Mouse (Mus musculus): ENCODE data around the gene Stox2.

Stox2 gene

GRCm38 (mm10) chr8:47409061-47409460 lies 37.1 kb downstream of the Stox2 start:
- DNase-seq (ENCODE audit: low read depth, low spot score), result no peak

GRCm38 (mm10) chr8:47404852-47405251 lies 41.3 kb downstream of the Stox2 start:
- DNase-seq (ENCODE audit: low read depth, low spot score), result no peak

GRCm38 (mm10) chr8:47392927-47393326 lies 53.2 kb downstream of the Stox2 start:
- DNase-seq (ENCODE audit: low read depth, low spot score), result no peak

- DNase-seq (ENCODE audit: low read depth, low spot score), result no peak
Observed at GRCm38 (mm10) chr8:47392290-47392689, 53.9 kb downstream of the Stox2 start.

- DNase-seq (ENCODE audit: low read depth, low spot score), result no peak
Observed at GRCm38 (mm10) chr8:47391844-47392243, 54.3 kb downstream of the Stox2 start.

GRCm38 (mm10) chr8:47389430-47389829 lies 56.7 kb downstream of the Stox2 start:
- no peak for DNase-seq (ENCODE audit: low read depth, low spot score)

- no peak for DNase-seq (ENCODE audit: low read depth, low spot score)
Observed at GRCm38 (mm10) chr8:47388171-47388570, 58.0 kb downstream of the Stox2 start.

GRCm38 (mm10) chr8:47385810-47386209 lies 60.4 kb downstream of the Stox2 start:
- DNase-seq (ENCODE audit: low read depth, low spot score), result peak; percentile 45

- no peak for DNase-seq (ENCODE audit: low read depth, low spot score)
Observed at GRCm38 (mm10) chr8:47384151-47384550, 62.0 kb downstream of the Stox2 start.

- DNase-seq (ENCODE audit: low read depth, low spot score), result no peak
Observed at GRCm38 (mm10) chr8:47383632-47384031, 62.5 kb downstream of the Stox2 start.

GRCm38 (mm10) chr8:47381216-47381615 lies 64.9 kb downstream of the Stox2 start:
- DNase-seq (ENCODE audit: low read depth, low spot score), result no peak

GRCm38 (mm10) chr8:47380725-47381124 lies 65.4 kb downstream of the Stox2 start:
- DNase-seq (ENCODE audit: low read depth, low spot score), result no peak

- DNase-seq (ENCODE audit: low read depth, low spot score), result no peak
Observed at GRCm38 (mm10) chr8:47380075-47380474, 66.1 kb downstream of the Stox2 start.

- peak; percentile 56 for DNase-seq (ENCODE audit: low read depth, low spot score)
Observed at GRCm38 (mm10) chr8:47376651-47377050, 69.5 kb downstream of the Stox2 start.

GRCm38 (mm10) chr8:47373757-47374156 lies 72.4 kb downstream of the Stox2 start:
- no peak for DNase-seq (ENCODE audit: low read depth, low spot score)

- peak; percentile 65 for DNase-seq (ENCODE audit: low read depth, low spot score)
Observed at GRCm38 (mm10) chr8:47371539-47371938, 74.6 kb downstream of the Stox2 start.

GRCm38 (mm10) chr8:47371081-47371480 lies 75.1 kb downstream of the Stox2 start:
- no peak for DNase-seq (ENCODE audit: low read depth, low spot score)

GRCm38 (mm10) chr8:47370421-47371080 lies 75.6 kb downstream of the Stox2 start:
- peak; percentile 88 for DNase-seq (ENCODE audit: low read depth, low spot score)

- no peak for DNase-seq (ENCODE audit: low read depth, low spot score)
Observed at GRCm38 (mm10) chr8:47369949-47370348, 76.2 kb downstream of the Stox2 start.

- no peak for DNase-seq (ENCODE audit: low read depth, low spot score)
Observed at GRCm38 (mm10) chr8:47369044-47369769, 77.0 kb downstream of the Stox2 start.

- DNase-seq (ENCODE audit: low read depth, low spot score), result no peak
Observed at GRCm38 (mm10) chr8:47367029-47367428, 79.1 kb downstream of the Stox2 start.

- DNase-seq (ENCODE audit: low read depth, low spot score), result no peak
Observed at GRCm38 (mm10) chr8:47363271-47363670, 82.9 kb downstream of the Stox2 start.

- no peak for DNase-seq (ENCODE audit: low read depth, low spot score)
Observed at GRCm38 (mm10) chr8:47355340-47355906, 90.7 kb downstream of the Stox2 start.
